In the genomic region with DNA sequence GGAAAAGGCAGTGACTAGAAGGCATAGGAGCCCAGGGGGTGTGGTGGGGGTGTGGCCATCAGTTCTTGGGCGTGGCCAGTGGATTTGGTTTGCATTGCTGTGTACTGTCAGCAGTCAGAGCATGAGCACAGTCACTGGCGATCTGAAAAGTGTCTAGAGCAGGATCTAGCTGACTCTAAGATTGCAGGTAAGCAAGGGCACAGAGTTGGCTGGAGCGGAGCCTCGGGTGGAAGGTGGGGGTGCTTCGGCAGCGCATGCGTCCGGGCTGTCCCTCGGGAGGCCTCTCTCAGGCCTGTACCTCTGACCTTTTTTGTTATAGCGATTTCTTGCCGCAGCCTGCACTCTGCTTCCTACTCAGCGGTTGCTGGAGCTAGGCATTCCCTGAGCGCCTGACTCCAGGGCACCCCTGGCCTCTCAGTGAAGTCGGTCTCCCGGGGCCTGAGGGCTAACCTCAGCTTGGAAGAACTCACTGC, we compare ENCODE assay signal across 8 mouse cellular contexts. TPM values are rescaled to one million over a fixed set of nuclear protein-coding genes. Genes with fewer than 3 reads are reported as not detected.
DNase-seq lines count a peak whose midpoint lies in the region; ATAC-seq and TF ChIP-seq lines count a peak whose summit lies in the region.

A gene (plus strand): TSS at position 61 of the 473 bp plus-strand sequence.

- no peak for TF ChIP-seq POLR2A in ES-Bruce4 (IDR thresholded peaks at IDR 0.05; ENCODE audit: insufficient read depth, low read length)

- H3K9ac ChIP-seq in ES-Bruce4 (ENCODE audit: low read depth, poor library complexity, severe bottlenecking): no peak within 1 kb of the TSS
- peak within 1 kb of the TSS; percentile 58 for H3K9ac ChIP-seq in forebrain, embryonic 13.5 days
- peak within 1 kb of the TSS; percentile 74 for H3K9ac ChIP-seq in heart, embryonic 16.5 days (ENCODE audit: low read length)
- peak within 1 kb of the TSS; percentile 94 for H3K9ac ChIP-seq in liver, embryonic 14.5 days (replicated peaks)
- H3K9ac ChIP-seq in neural tube, embryonic 12.5 days: peak within 1 kb of the TSS; percentile 56
- peak within 1 kb of the TSS; percentile 70 for H3K9ac ChIP-seq in stomach, postnatal 0 days (ENCODE audit: low read length)

- WGBS in forebrain, embryonic 13.5 days: 5% methylated on average over 15 of the region's 15 CpGs
- WGBS in heart, embryonic 16.5 days: 5% methylated on average over 15 of the region's 15 CpGs
- WGBS in liver, embryonic 14.5 days (ENCODE audit: insufficient replicate concordance): 3% methylated on average over 15 of the region's 15 CpGs
- 6% methylated on average over 15 of the region's 15 CpGs for WGBS in neural tube, embryonic 12.5 days
- WGBS in stomach, postnatal 0 days: 5% methylated on average over 15 of the region's 15 CpGs

- peak within 1 kb of the TSS; percentile 25; the same call in 1 of the 2 replicates for H3K4me3 ChIP-seq in ES-Bruce4 (ENCODE audit: low read depth, low read length)
- peak within 1 kb of the TSS; percentile 41 for H3K4me3 ChIP-seq in forebrain, embryonic 13.5 days
- H3K4me3 ChIP-seq in heart, embryonic 16.5 days (ENCODE audit: low read length): peak within 1 kb of the TSS; percentile 74
- peak within 1 kb of the TSS; percentile 82 to 84 for H3K4me3 ChIP-seq in liver, embryonic 14.5 days (ENCODE audit: insufficient read depth in 1 of 2, low read depth in 2 of 2, low read length in 2 of 2)
- H3K4me3 ChIP-seq in neural tube, embryonic 12.5 days: peak within 1 kb of the TSS; percentile 39
- peak within 1 kb of the TSS; percentile 50 for H3K4me3 ChIP-seq in stomach, postnatal 0 days (ENCODE audit: low read depth, low read length)

- no peaks in the 10 kb centered on the region for H3K27me3 ChIP-seq in ES-Bruce4 (ENCODE audit: control insufficient read depth, insufficient read depth, low read length, poor library complexity, severe bottlenecking)
- no peaks in the 10 kb centered on the region for H3K27me3 ChIP-seq in forebrain, embryonic 13.5 days
- H3K27me3 ChIP-seq in heart, embryonic 16.5 days (ENCODE audit: control insufficient read depth, insufficient read depth, low read length): no peaks in the 10 kb centered on the region
- H3K27me3 ChIP-seq in liver, embryonic 14.5 days (ENCODE audit: control insufficient read depth, insufficient read depth, low read length): no peaks in the 10 kb centered on the region
- no peaks in the 10 kb centered on the region for H3K27me3 ChIP-seq in neural tube, embryonic 12.5 days (replicated peaks)
- no peaks in the 10 kb centered on the region for H3K27me3 ChIP-seq in stomach, postnatal 0 days (ENCODE audit: control insufficient read depth, insufficient read depth, low read length)

- H3K9me3 ChIP-seq in ES-Bruce4 (replicated peaks; ENCODE audit: control insufficient read depth, insufficient read depth, low read length, poor library complexity, severe bottlenecking): peaks cover 9% of the 10 kb centered on the region
- H3K9me3 ChIP-seq in forebrain, embryonic 13.5 days (replicated peaks): no peaks in the 10 kb centered on the region
- no peaks in the 10 kb centered on the region for H3K9me3 ChIP-seq in heart, embryonic 16.5 days (replicated peaks; ENCODE audit: control insufficient read depth, low read length)
- H3K9me3 ChIP-seq in liver, embryonic 14.5 days (ENCODE audit: control insufficient read depth, low read length): no peaks in the 10 kb centered on the region
- H3K9me3 ChIP-seq in neural tube, embryonic 12.5 days: no peaks in the 10 kb centered on the region
- no peaks in the 10 kb centered on the region for H3K9me3 ChIP-seq in stomach, postnatal 0 days (ENCODE audit: control insufficient read depth, low read length)

- no peak for TF ChIP-seq EP300 in ES-Bruce4 (IDR thresholded peaks at IDR 0.05; ENCODE audit: insufficient read depth, low read depth, low read length)
- TF ChIP-seq EP300 in liver, embryonic 14.5 days (IDR thresholded peaks at IDR 0.05; ENCODE audit: low read depth): 0 out of 2 replicates have a peak, but pooled peaks have one; percentile 31
- TF ChIP-seq EP300 in stomach, postnatal 0 days (optimal IDR thresholded peaks at IDR 0.05): no peak

- peak within 1 kb of the TSS; percentile 60 for H3K4me2 ChIP-seq in forebrain, embryonic 13.5 days
- peak within 1 kb of the TSS; percentile 64 for H3K4me2 ChIP-seq in heart, embryonic 16.5 days (ENCODE audit: low read depth, low read length)
- H3K4me2 ChIP-seq in liver, embryonic 14.5 days (ENCODE audit: low read depth): peak within 1 kb of the TSS; percentile 78
- H3K4me2 ChIP-seq in neural tube, embryonic 12.5 days (replicated peaks): peak within 1 kb of the TSS; percentile 66
- peak within 1 kb of the TSS; percentile 76 for H3K4me2 ChIP-seq in stomach, postnatal 0 days (replicated peaks; ENCODE audit: low read depth)

- no peaks in the 10 kb centered on the region for H3K36me3 ChIP-seq in ES-Bruce4 (ENCODE audit: control insufficient read depth, insufficient read depth, low read length, poor library complexity, severe bottlenecking)
- no peaks in the 10 kb centered on the region for H3K36me3 ChIP-seq in forebrain, embryonic 13.5 days (ENCODE audit: poor library complexity, severe bottlenecking)
- no peaks in the 10 kb centered on the region for H3K36me3 ChIP-seq in heart, embryonic 16.5 days (ENCODE audit: control insufficient read depth, insufficient read depth)
- peaks cover 4% of the 10 kb centered on the region; the same call in 1 of the 2 replicates for H3K36me3 ChIP-seq in liver, embryonic 14.5 days (replicated peaks; ENCODE audit: control insufficient read depth, insufficient read depth, low read depth)
- H3K36me3 ChIP-seq in neural tube, embryonic 12.5 days: no peaks in the 10 kb centered on the region
- H3K36me3 ChIP-seq in stomach, postnatal 0 days (ENCODE audit: control insufficient read depth, insufficient read depth, low read length): no peaks in the 10 kb centered on the region

- peaks cover 2% of the 10 kb centered on the region for H3K4me1 ChIP-seq in ES-Bruce4 (ENCODE audit: control insufficient read depth, insufficient read depth, low read length)
- H3K4me1 ChIP-seq in forebrain, embryonic 13.5 days: peaks cover 8% of the 10 kb centered on the region
- peaks cover 11% of the 10 kb centered on the region for H3K4me1 ChIP-seq in heart, embryonic 16.5 days (ENCODE audit: control insufficient read depth, insufficient read depth, low read length)
- H3K4me1 ChIP-seq in liver, embryonic 14.5 days (replicated peaks; ENCODE audit: control insufficient read depth in 2 of 2, insufficient read depth in 2 of 2, low read length in 1 of 2): peaks cover 47 to 65% of the 10 kb centered on the region in 2 experiments
- peaks cover 9% of the 10 kb centered on the region; the same call in 1 of the 2 replicates for H3K4me1 ChIP-seq in neural tube, embryonic 12.5 days
- H3K4me1 ChIP-seq in stomach, postnatal 0 days (replicated peaks; ENCODE audit: control insufficient read depth, insufficient read depth): 0 out of 2 replicates have a peak, but pooled peaks cover 6% of the 10 kb centered on the region

- peak; percentile 94 for DNase-seq in kidney, postnatal 36 days
- peak; percentile 81 to 92 (median 82) for DNase-seq in liver, embryonic 14.5 days (ENCODE audit: low read depth in 3 of 3, low spot score in 3 of 3)
- peak; percentile 91 for DNase-seq in stomach, postnatal 0 days (ENCODE audit: low spot score)

- no peak for TF ChIP-seq CTCF in ES-Bruce4 (IDR thresholded peaks at IDR 0.05; ENCODE audit: low read depth, low read length)
- no peak for TF ChIP-seq CTCF in liver, embryonic 14.5 days (IDR thresholded peaks at IDR 0.05; ENCODE audit: low read depth)
- 0 out of 2 replicates have a peak, but pooled peaks have one; percentile 9 for TF ChIP-seq CTCF in stomach, postnatal 0 days (IDR thresholded peaks at IDR 0.05; ENCODE audit: low read depth)

- H3K27ac ChIP-seq in ES-Bruce4 (ENCODE audit: insufficient read depth, low read length): no peak within 1 kb of the TSS
- H3K27ac ChIP-seq in forebrain, embryonic 13.5 days: no peak within 1 kb of the TSS
- peak within 1 kb of the TSS; percentile 88 for H3K27ac ChIP-seq in heart, embryonic 16.5 days (ENCODE audit: low read length)
- peak within 1 kb of the TSS; percentile 96 for H3K27ac ChIP-seq in liver, embryonic 14.5 days
- H3K27ac ChIP-seq in neural tube, embryonic 12.5 days: peak within 1 kb of the TSS; percentile 39; the same call in 1 of the 2 replicates
- H3K27ac ChIP-seq in stomach, postnatal 0 days (replicated peaks): peak within 1 kb of the TSS; percentile 90

- ATAC-seq in cerebellum, adult (ENCODE audit: insufficient number of reproducible peaks, low FRiP score, low TSS enrichment): peak; percentile 87
- ATAC-seq in forebrain, embryonic 13.5 days: peak; percentile 83
- peak; percentile 91 for ATAC-seq in heart, embryonic 16.5 days (replicated peaks; ENCODE audit: extremely low read depth, insufficient read depth, low FRiP score)
- peak; percentile 79 for ATAC-seq in liver, embryonic 14.5 days (ENCODE audit: insufficient read depth)
- peak; percentile 90 for ATAC-seq in neural tube, embryonic 12.5 days (ENCODE audit: low FRiP score, low read depth)
- ATAC-seq in stomach, postnatal 0 days (ENCODE audit: low FRiP score, low TSS enrichment): peak; percentile 95

RNA-seq across cellular contexts. Expression of the gene that starts here (rescaled TPM):
- polyA plus RNA-seq in ES-Bruce4 (2011; ENCODE audit: insufficient read depth, insufficient read length, low read depth, missing spikeins): 8.9 and 10.5 TPM in 2 replicates
- polyA plus RNA-seq in forebrain, embryonic 13.5 days (2015; fragmentation: Nextera tagmentation; extraction: Ambion mirVana): 7.9 and 8.1 TPM in 2 replicates
- polyA plus RNA-seq in heart, embryonic 16.5 days (2015; fragmentation: Nextera tagmentation; extraction: Ambion mirVana): 51.5 and 53.5 TPM in 2 replicates
- 29.4 and 41.3 TPM in 2 replicates for polyA plus RNA-seq in liver, embryonic 14.5 days (2012; rRNA removed)
- 88.5 and 94.7 TPM in 2 replicates for polyA plus RNA-seq in liver, embryonic 14.5 days (2014; fragmentation: Nextera tagmentation; extraction: Ambion mirVana)
- polyA plus RNA-seq in neural tube, embryonic 12.5 days (2016; fragmentation: Nextera tagmentation; extraction: Ambion mirVana): 22.0 and 22.4 TPM in 2 replicates
- polyA plus RNA-seq in stomach, postnatal 0 days (2015; fragmentation: Nextera tagmentation; extraction: Ambion mirVana): 58.4 and 59.6 TPM in 2 replicates

Comparison
In these comparisons a context has a peak if more than half of its experiments do, and no peak if none do; other contexts are left out.
1. H3K27ac ChIP-seq: peak in heart, embryonic 16.5 days (single experiment), liver, embryonic 14.5 days (single experiment), neural tube, embryonic 12.5 days (single experiment) and stomach, postnatal 0 days (single experiment); none in ES-Bruce4 (single experiment) and forebrain, embryonic 13.5 days (single experiment).
2. H3K4me3 ChIP-seq: peak in every context shown above with its lines; median percentile 83 in liver, embryonic 14.5 days; 74 in heart, embryonic 16.5 days; 50 in stomach, postnatal 0 days; 41 in forebrain, embryonic 13.5 days; 39 in neural tube, embryonic 12.5 days; 25 in ES-Bruce4.
3. Peak in every context shown above with its lines, with median percentiles within 50 percentile points of each other: ATAC-seq, H3K4me2 ChIP-seq and DNase-seq.